Mouse (Mus musculus) hindbrain, embryonic 10.5 days (tissue): ENCODE measurements around the gene Csgalnact2. TPM values are rescaled to one million over a fixed set of nuclear protein-coding genes. Genes with fewer than 3 reads are reported as not detected.

Source experiments
- DNase-seq: peaks from one replicate; pipeline ENCODE4 v3.0.0-alpha.2; 2017; ENCODE audit warnings: low spot score
- H3K27ac ChIP-seq: fragments of 300-500 bp; sonication (generic); 2 replicates; pipeline ENCODE4 v1.5.1; 2016; ENCODE audit warnings: mild to moderate bottlenecking, moderate library complexity
- H3K27me3 ChIP-seq: fragments of 300-500 bp; sonication (generic); 2 replicates; pipeline ENCODE4 v1.6.1; 2016; ENCODE audit warnings: mild to moderate bottlenecking; ENCODE audit not compliant: poor library complexity, insufficient read depth, severe bottlenecking
- H3K36me3 ChIP-seq: fragments of 300-500 bp; sonication (generic); 2 replicates; pipeline ENCODE4 v1.6.1; 2016; ENCODE audit warnings: mild to moderate bottlenecking, moderate library complexity
- H3K4me1 ChIP-seq: fragments of 300-500 bp; sonication (generic); replicated peaks from 2 replicates; pipeline ENCODE4 v1.6.1; 2016; ENCODE audit warnings: mild to moderate bottlenecking
- H3K4me3 ChIP-seq: fragments of 300-500 bp; sonication (generic); 2 replicates; pipeline ENCODE4 v1.5.1; 2016; ENCODE audit warnings: mild to moderate bottlenecking, moderate library complexity
- H3K9me3 ChIP-seq: fragments of 300-500 bp; sonication (generic); 2 replicates; pipeline ENCODE4 v1.6.1; 2016; ENCODE audit warnings: mild to moderate bottlenecking, moderate library complexity
- WGBS: fragments of 180-500 bp; shearing (Covaris S2); methylation state at CpG from one replicate; pipeline ENCODE4 v1.1.7; 2016; 5-methylcytosine and 5-hydroxymethylcytosine counted together
- polyA plus RNA-seq: library from polyadenylated mRNA; unstranded; fragments of >200 nt; fragmentation: Nextera tagmentation; extraction: Ambion mirVana; gene quantifications from 2 replicates; pipeline ENCODE4 v1.2.1, GENCODE M21; 2016

The Csgalnact2 gene
- polyA plus RNA-seq, 1 experiment from 2014 or later: 5.3 TPM

GRCm38 (mm10) chr6:118165516-118165915, 26.6 kb upstream of the Csgalnact2 start:
- H3K27me3 ChIP-seq: no peaks in the 10 kb centered on the region
- H3K9me3 ChIP-seq: no peaks in the 10 kb centered on the region
- no peak overlapping the region for H3K27ac ChIP-seq
- no peak overlapping the region for H3K4me3 ChIP-seq
- WGBS: 89% methylated on average over 1 of the region's 1 CpGs
- no peak for DNase-seq
- no peaks in the 10 kb centered on the region for H3K36me3 ChIP-seq
- H3K4me1 ChIP-seq: no peaks in the 10 kb centered on the region

GRCm38 (mm10) chr6:118164691-118165090, 25.8 kb upstream of the Csgalnact2 start:
- Histone ChIP-seq H3K4me3 (no peak overlapping the region), H3K27me3 (no peaks in the 10 kb centered on the region), H3K4me1 (no peaks in the 10 kb centered on the region), H3K9me3 (no peaks in the 10 kb centered on the region), H3K36me3 (no peaks in the 10 kb centered on the region), H3K27ac (no peak overlapping the region)
- DNase-seq: no peak
- WGBS: 75% methylated on average over 8 of the region's 8 CpGs

- Histone ChIP-seq H3K27me3 (no peaks in the 10 kb centered on the region), H3K9me3 (no peaks in the 10 kb centered on the region), H3K27ac (no peak overlapping the region), H3K36me3 (no peaks in the 10 kb centered on the region), H3K4me3 (no peak overlapping the region), H3K4me1 (no peaks in the 10 kb centered on the region)
- no peak for DNase-seq
- 92% methylated on average over 2 of the region's 2 CpGs for WGBS
Observed at GRCm38 (mm10) chr6:118163086-118163485, 24.1 kb upstream of the Csgalnact2 start.

GRCm38 (mm10) chr6:118162457-118163082, 23.6 kb upstream of the Csgalnact2 start:
- Histone ChIP-seq H3K4me3 (no peak overlapping the region), H3K27me3 (no peaks in the 10 kb centered on the region), H3K36me3 (no peaks in the 10 kb centered on the region), H3K4me1 (no peaks in the 10 kb centered on the region), H3K9me3 (no peaks in the 10 kb centered on the region), H3K27ac (no peak overlapping the region)
- no peak for DNase-seq
- 88% methylated on average over 12 of the region's 12 CpGs for WGBS

DNA sequence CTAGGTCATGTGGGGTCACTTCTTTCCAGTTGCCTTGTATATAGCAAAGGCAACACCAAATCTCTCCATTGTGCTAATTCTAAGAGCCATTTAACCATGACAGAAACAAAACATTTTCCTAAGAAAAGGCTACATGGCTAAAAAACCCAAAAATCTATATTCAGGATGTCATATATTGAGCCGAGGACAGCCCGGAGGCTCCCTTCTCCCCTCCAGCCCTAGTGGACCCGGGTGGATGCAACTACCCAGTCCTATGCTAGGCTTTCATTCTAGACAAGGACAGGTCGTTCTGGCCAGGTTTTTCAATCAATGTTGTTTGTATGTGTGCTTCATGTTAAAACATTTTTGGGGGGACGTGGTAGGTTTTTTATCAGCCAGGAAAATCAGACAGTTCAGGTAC, 14.2 kb upstream of the Csgalnact2 start:
- Histone ChIP-seq H3K36me3 (no peaks in the 10 kb centered on the region), H3K4me3 (no peak overlapping the region), H3K27me3 (no peaks in the 10 kb centered on the region), H3K4me1 (no peaks in the 10 kb centered on the region), H3K27ac (no peak overlapping the region), H3K9me3 (no peaks in the 10 kb centered on the region)
- DNase-seq: no peak
- WGBS: 71% methylated on average over 5 of the region's 5 CpGs

DNA sequence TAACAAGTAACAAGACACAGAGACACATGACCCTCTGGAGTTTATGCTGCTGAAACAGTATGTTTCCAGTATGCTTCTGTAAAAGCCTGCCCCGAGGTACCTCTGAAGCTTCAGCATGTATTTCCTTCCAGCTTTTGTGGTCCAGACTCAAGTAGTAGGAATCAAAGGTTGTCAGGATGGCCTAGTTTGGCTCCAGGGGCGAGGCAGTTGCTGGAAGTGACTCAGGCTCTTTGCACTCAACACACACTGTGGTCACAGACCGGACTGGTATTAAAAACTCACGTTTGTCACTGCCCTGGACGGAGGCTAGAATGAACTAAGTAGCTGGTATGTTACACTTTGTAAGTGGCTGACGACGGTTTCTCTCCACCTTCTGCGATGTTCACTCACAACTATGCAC, 12.0 kb upstream of the Csgalnact2 start:
- no peak overlapping the region for H3K4me3 ChIP-seq
- H3K27me3 ChIP-seq: no peaks in the 10 kb centered on the region
- DNase-seq: no peak
- H3K9me3 ChIP-seq: no peaks in the 10 kb centered on the region
- no peak overlapping the region for H3K27ac ChIP-seq
- no peaks in the 10 kb centered on the region for H3K4me1 ChIP-seq
- WGBS: 87% methylated on average over 8 of the region's 8 CpGs
- H3K36me3 ChIP-seq: no peaks in the 10 kb centered on the region

GRCm38 (mm10) chr6:118150538-118150937, 11.6 kb upstream of the Csgalnact2 start:
- Histone ChIP-seq H3K9me3 (no peaks in the 10 kb centered on the region), H3K27ac (no peak overlapping the region), H3K36me3 (no peaks in the 10 kb centered on the region), H3K4me3 (no peak overlapping the region), H3K4me1 (no peaks in the 10 kb centered on the region), H3K27me3 (no peaks in the 10 kb centered on the region)
- no peak for DNase-seq
- WGBS: 81% methylated on average over 2 of the region's 2 CpGs

DNA sequence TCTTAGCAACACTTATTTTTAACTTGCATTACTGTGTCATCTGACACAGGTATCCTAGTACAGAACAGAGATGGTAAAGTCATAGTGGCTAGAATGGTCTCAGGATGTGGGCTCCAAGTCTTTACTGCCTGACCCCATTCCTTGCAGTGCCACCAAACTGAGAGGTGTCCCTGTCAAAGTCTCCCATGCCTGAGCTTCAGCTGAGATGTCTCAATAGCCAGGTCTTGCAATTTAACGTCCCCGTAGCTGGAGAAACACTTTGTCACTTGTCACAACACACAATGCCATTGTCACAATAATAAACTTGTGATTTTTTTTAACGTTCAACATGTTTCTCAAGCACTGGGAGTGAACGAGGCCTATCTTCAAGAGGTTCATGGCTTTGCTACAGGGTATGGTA, 11.2 kb upstream of the Csgalnact2 start:
- Histone ChIP-seq H3K4me1 (no peaks in the 10 kb centered on the region), H3K36me3 (no peaks in the 10 kb centered on the region), H3K4me3 (no peak overlapping the region), H3K9me3 (no peaks in the 10 kb centered on the region), H3K27me3 (no peaks in the 10 kb centered on the region), H3K27ac (no peak overlapping the region)
- no peak for DNase-seq
- WGBS: 88% methylated on average over 4 of the region's 4 CpGs

DNA sequence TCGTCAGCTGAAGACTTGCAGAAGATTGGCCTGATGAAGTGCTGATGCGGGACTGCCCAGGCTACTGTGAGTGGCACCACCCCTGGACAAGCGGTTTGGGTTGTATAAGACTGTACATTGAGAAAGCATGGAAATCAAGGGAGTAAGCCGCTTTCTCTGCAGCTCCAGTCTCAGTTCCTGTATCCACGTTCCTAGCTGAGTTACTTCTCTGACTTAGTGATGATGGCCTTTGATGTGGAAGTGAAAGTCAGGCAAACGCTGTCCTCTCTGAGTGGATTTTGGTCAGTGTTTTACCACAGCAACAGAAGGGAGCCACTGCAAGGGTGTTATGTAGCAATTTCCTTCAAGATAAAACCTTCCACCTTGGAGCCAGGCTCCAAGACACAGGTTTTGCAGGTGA, 2.0 kb upstream of the Csgalnact2 start:
- Histone ChIP-seq H3K27me3 (no peaks in the 10 kb centered on the region), H3K36me3 (no peaks in the 10 kb centered on the region), H3K9me3 (peaks cover 7% of the 10 kb centered on the region; the same call in 1 of the 2 replicates), H3K4me3 (no peak overlapping the region), H3K4me1 (peaks cover 9% of the 10 kb centered on the region), H3K27ac (no peak overlapping the region)
- DNase-seq: no peak
- 89% methylated on average over 6 of the region's 6 CpGs for WGBS

DNA sequence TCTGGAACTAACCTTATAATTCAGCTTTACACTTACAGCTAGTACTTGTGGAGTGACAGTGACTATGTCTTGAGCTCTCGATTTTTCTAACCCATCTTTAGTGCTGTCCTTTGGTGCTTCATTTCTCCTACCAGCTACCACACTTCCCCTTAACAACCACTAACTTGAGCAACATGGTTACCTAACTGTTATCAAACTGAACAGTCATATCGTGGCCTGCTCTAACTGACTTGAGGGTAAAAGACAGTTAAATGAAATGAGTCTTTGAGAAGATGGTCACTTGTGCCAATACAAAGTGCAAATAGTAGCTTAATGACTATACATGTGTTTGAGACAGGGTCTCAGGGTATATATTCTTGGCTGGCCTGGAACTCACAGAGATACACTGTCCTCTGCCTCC, 1.8 kb downstream of the Csgalnact2 start:
- no peaks in the 10 kb centered on the region for H3K27me3 ChIP-seq
- no peaks in the 10 kb centered on the region for H3K36me3 ChIP-seq
- peaks cover 9% of the 10 kb centered on the region for H3K4me1 ChIP-seq
- no peak overlapping the region for H3K4me3 ChIP-seq
- H3K9me3 ChIP-seq: no peaks in the 10 kb centered on the region
- DNase-seq: no peak
- WGBS: 86% methylated on average over 2 of the region's 2 CpGs
- no peak overlapping the region for H3K27ac ChIP-seq

DNA sequence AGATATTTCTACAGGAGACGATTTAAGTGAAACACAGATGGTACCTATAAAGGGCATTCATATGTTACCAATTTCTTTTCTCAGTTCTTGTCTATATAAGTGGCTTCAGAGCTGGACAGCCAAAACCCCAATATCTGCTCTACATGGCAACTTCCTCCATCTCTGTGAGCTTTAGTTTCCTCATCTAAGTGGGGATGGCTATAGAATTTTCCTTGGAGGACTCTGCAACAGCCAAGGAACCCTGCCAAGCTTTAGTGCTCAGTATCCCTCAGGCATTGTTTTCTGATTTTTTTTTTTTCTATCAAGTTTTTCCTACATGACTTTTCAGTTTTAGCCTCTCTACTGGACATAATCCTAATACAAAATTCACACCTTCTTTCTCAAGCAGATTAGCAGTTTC, 4.5 kb downstream of the Csgalnact2 start:
- Histone ChIP-seq H3K4me1 (peaks cover 9% of the 10 kb centered on the region), H3K27me3 (no peaks in the 10 kb centered on the region), H3K9me3 (no peaks in the 10 kb centered on the region), H3K27ac (no peak overlapping the region), H3K36me3 (no peaks in the 10 kb centered on the region), H3K4me3 (no peak overlapping the region)
- 82% methylated on average over 1 of the region's 1 CpGs for WGBS
- no peak for DNase-seq

- Histone ChIP-seq H3K4me1 (no peaks in the 10 kb centered on the region), H3K27me3 (no peaks in the 10 kb centered on the region), H3K9me3 (no peaks in the 10 kb centered on the region), H3K4me3 (no peak overlapping the region), H3K36me3 (0 out of 2 replicates have a peak, but pooled peaks cover 5% of the 10 kb centered on the region), H3K27ac (no peak overlapping the region)
- DNase-seq: no peak
- 83% methylated on average over 2 of the region's 2 CpGs for WGBS
Observed at GRCm38 (mm10) chr6:118130022-118130421, 8.9 kb downstream of the Csgalnact2 start.

GRCm38 (mm10) chr6:118127827-118128487, 11.0 kb downstream of the Csgalnact2 start:
- Histone ChIP-seq H3K27ac (no peak overlapping the region), H3K4me1 (no peaks in the 10 kb centered on the region), H3K27me3 (no peaks in the 10 kb centered on the region), H3K4me3 (no peak overlapping the region), H3K36me3 (peaks cover 13% of the 10 kb centered on the region), H3K9me3 (no peaks in the 10 kb centered on the region)
- 90% methylated on average over 6 of the region's 6 CpGs for WGBS
- DNase-seq: no peak
